Mouse (Mus musculus): ENCODE results near the gene Vmn2r80. TPM values are rescaled to one million over a fixed set of nuclear protein-coding genes. Genes with fewer than 3 reads are reported as not detected.

The Vmn2r80 gene
- polyA plus RNA-seq, 1 experiment from 2014 or later = not detected

Other genes with a start within 250 kb of the Vmn2r80 start
- not detected in 2 replicates for gene Olfr1354, start 235.6 kb upstream of the Vmn2r80 start, polyA plus RNA-seq (2015; fragmentation: Nextera tagmentation; extraction: Ambion mirVana)
- not detected in 2 replicates for gene Olfr8, start 198.1 kb upstream of the Vmn2r80 start, polyA plus RNA-seq (2015; fragmentation: Nextera tagmentation; extraction: Ambion mirVana)
- not detected in 2 replicates for gene Olfr1353, start 185.5 kb upstream of the Vmn2r80 start, polyA plus RNA-seq (2015; fragmentation: Nextera tagmentation; extraction: Ambion mirVana)
- gene Olfr1352, start 167.7 kb upstream of the Vmn2r80 start, polyA plus RNA-seq (2015; fragmentation: Nextera tagmentation; extraction: Ambion mirVana) = not detected in 2 replicates
- gene Olfr1351, start 136.3 kb upstream of the Vmn2r80 start, polyA plus RNA-seq (2015; fragmentation: Nextera tagmentation; extraction: Ambion mirVana) = not detected in 2 replicates
- gene Olfr57, start 120.0 kb upstream of the Vmn2r80 start, polyA plus RNA-seq (2015; fragmentation: Nextera tagmentation; extraction: Ambion mirVana) = 0.20 and 0.53 TPM in 2 replicates
- gene 2610008E11Rik, start 51.2 kb upstream of the Vmn2r80 start, polyA plus RNA-seq (2015; fragmentation: Nextera tagmentation; extraction: Ambion mirVana) = 42.8 and 44.6 TPM in 2 replicates
- not detected in 2 replicates for gene Vmn2r81, start 98.9 kb downstream of the Vmn2r80 start, polyA plus RNA-seq (2015; fragmentation: Nextera tagmentation; extraction: Ambion mirVana)
- gene Vmn2r82, start 207.8 kb downstream of the Vmn2r80 start, polyA plus RNA-seq (2015; fragmentation: Nextera tagmentation; extraction: Ambion mirVana) = not detected in 2 replicates

Measured in hindbrain, embryonic 15.5 days (tissue).